Mouse (Mus musculus) C2C12 (cell line): ENCODE results near the gene Ganc.

Experiments
- CEBPB ChIP-seq: IDR thresholded peaks from one replicate; pipeline ENCODE4 v1.6.1; 2011; ENCODE audit warnings: low read depth, mild to moderate bottlenecking, control low read depth, moderate library complexity
- CTCF ChIP-seq: IDR thresholded peaks from one replicate; pipeline ENCODE4 v1.5.1; 2011; ENCODE audit not compliant: control insufficient read depth, insufficient read depth, insufficient read length
- FOSL1 ChIP-seq: IDR thresholded peaks from one replicate; pipeline ENCODE4 v1.8.0; 2011; ENCODE audit warnings: mild to moderate bottlenecking, low read length; ENCODE audit not compliant: poor library complexity, insufficient read depth, severe bottlenecking
- MAX ChIP-seq: IDR thresholded peaks from one replicate; pipeline ENCODE4 v1.6.1; 2011; ENCODE audit warnings: mild to moderate bottlenecking, control low read depth
- MYOD1 ChIP-seq: IDR thresholded peaks from one replicate; pipeline ENCODE4 v1.6.1; 2011; ENCODE audit warnings: low read depth; ENCODE audit not compliant: control insufficient read depth, insufficient read length
- MYOG ChIP-seq: IDR thresholded peaks from one replicate; pipeline ENCODE4 v1.6.1; 2011; ENCODE audit not compliant: control insufficient read depth, insufficient read length; ENCODE audit errors: extremely low read depth
- USF1 ChIP-seq: IDR thresholded peaks from one replicate; pipeline ENCODE4 v1.6.1; 2011; ENCODE audit warnings: low read depth, mild to moderate bottlenecking, control low read depth, moderate library complexity

- TF ChIP-seq CTCF (no peak), CEBPB (no peak), USF1 (no peak), MYOD1 (no peak), MYOG (no peak), MAX (no peak), FOSL1 (no peak)
Observed at GRCm38 (mm10) chr2:120404823-120405765, 1.4 kb downstream of the Ganc start.
